Mouse (Mus musculus) brain, embryonic 14.5 days (tissue): Measurements from ENCODE around the gene Nudt3.

Source experiments
- CTCF ChIP-seq: fragments of 200-500 bp; IDR thresholded peaks from 2 replicates; pipeline ENCODE4 v1.5.1; 2012; ENCODE audit warnings: inconsistent platforms, mild to moderate bottlenecking, moderate library complexity, borderline replicate concordance; ENCODE audit not compliant: insufficient read depth, insufficient read length; ENCODE audit errors: extremely low read depth
- POLR2A ChIP-seq: fragments of 200-500 bp; IDR thresholded peaks from 2 replicates; pipeline ENCODE4 v1.6.1; 2012; ENCODE audit warnings: mild to moderate bottlenecking, inconsistent platforms, borderline replicate concordance; ENCODE audit not compliant: poor library complexity, insufficient read depth, insufficient read length, severe bottlenecking; ENCODE audit errors: extremely low read depth

- TF ChIP-seq CTCF (no peak), POLR2A (no peak)
Observed at GRCm38 (mm10) chr17:27596376-27597190, 26.7 kb downstream of the Nudt3 start.
